Mouse (Mus musculus): Measurements from ENCODE around the gene Gucy2g. TPM values are rescaled to one million over a fixed set of nuclear protein-coding genes. Genes with fewer than 3 reads are reported as not detected.
A peak's percentile ranks its signal among the peaks of the same experiment; 100 is the strongest.

Gene Gucy2g
- polyA plus RNA-seq, 1 experiment from 2014 or later, result not detected

GRCm38 (mm10) chr19:55260389-55261184 lies 19.6 kb upstream of the Gucy2g start:
- Histone ChIP-seq H3K27me3 (replicated peaks) (no peaks in the 10 kb centered on the region), H3K4me2 (no peak overlapping the region), H3K4me3 (no peak overlapping the region), H3K9ac (no peak overlapping the region), H3K9me3 (no peaks in the 10 kb centered on the region), H3K27ac (replicated peaks) (no peak overlapping the region), H3K36me3 (no peaks in the 10 kb centered on the region), H3K4me1 (peaks cover 17% of the 10 kb centered on the region)
- no peak for ATAC-seq (ENCODE audit: extremely low read depth, insufficient number of reproducible peaks, low FRiP score, low TSS enrichment)
- WGBS, result 64% methylated on average over 12 of the region's 12 CpGs

- Histone ChIP-seq H3K4me1 (peaks cover 28% of the 10 kb centered on the region), H3K9ac (no peak overlapping the region), H3K27ac (replicated peaks) (no peak overlapping the region), H3K9me3 (no peaks in the 10 kb centered on the region), H3K27me3 (replicated peaks) (no peaks in the 10 kb centered on the region), H3K36me3 (no peaks in the 10 kb centered on the region), H3K4me3 (no peak overlapping the region), H3K4me2 (no peak overlapping the region)
- 79% methylated on average over 5 of the region's 5 CpGs for WGBS
- no peak for ATAC-seq (ENCODE audit: extremely low read depth, insufficient number of reproducible peaks, low FRiP score, low TSS enrichment)
Observed at GRCm38 (mm10) chr19:55258514-55258913, 17.5 kb upstream of the Gucy2g start.

GRCm38 (mm10) chr19:55257656-55258375 lies 16.8 kb upstream of the Gucy2g start:
- Histone ChIP-seq H3K4me1 (peaks cover 31% of the 10 kb centered on the region), H3K36me3 (no peaks in the 10 kb centered on the region), H3K27ac (replicated peaks) (no peak overlapping the region), H3K9me3 (no peaks in the 10 kb centered on the region), H3K9ac (no peak overlapping the region), H3K4me3 (no peak overlapping the region), H3K4me2 (no peak overlapping the region), H3K27me3 (replicated peaks) (no peaks in the 10 kb centered on the region)
- no peak for ATAC-seq (ENCODE audit: extremely low read depth, insufficient number of reproducible peaks, low FRiP score, low TSS enrichment)
- 51% methylated on average over 5 of the region's 5 CpGs for WGBS

GRCm38 (mm10) chr19:55256156-55256555 lies 15.1 kb upstream of the Gucy2g start:
- H3K4me2 ChIP-seq, result no peak overlapping the region
- no peak overlapping the region for H3K9ac ChIP-seq
- no peaks in the 10 kb centered on the region for H3K27me3 ChIP-seq (replicated peaks)
- no peak for ATAC-seq (ENCODE audit: extremely low read depth, insufficient number of reproducible peaks, low FRiP score, low TSS enrichment)
- H3K36me3 ChIP-seq, result no peaks in the 10 kb centered on the region
- WGBS, result 76% methylated on average over 9 of the region's 9 CpGs
- H3K9me3 ChIP-seq, result no peaks in the 10 kb centered on the region
- H3K4me3 ChIP-seq, result no peak overlapping the region
- no peak overlapping the region for H3K27ac ChIP-seq (replicated peaks)
- peaks cover 31% of the 10 kb centered on the region for H3K4me1 ChIP-seq

GRCm38 (mm10) chr19:55254513-55255016 lies 13.5 kb upstream of the Gucy2g start:
- no peaks in the 10 kb centered on the region for H3K9me3 ChIP-seq
- H3K4me1 ChIP-seq, result peaks cover 26% of the 10 kb centered on the region
- H3K4me2 ChIP-seq, result peak overlapping the region; percentile 91
- 0 out of 2 replicates have a peak, but pooled peaks have one; percentile 4 for ATAC-seq (ENCODE audit: extremely low read depth, insufficient number of reproducible peaks, low FRiP score, low TSS enrichment)
- H3K36me3 ChIP-seq, result no peaks in the 10 kb centered on the region
- peak overlapping the region; percentile 90 for H3K27ac ChIP-seq (replicated peaks)
- no peaks in the 10 kb centered on the region for H3K27me3 ChIP-seq (replicated peaks)
- peak overlapping the region; percentile 77 for H3K4me3 ChIP-seq
- H3K9ac ChIP-seq, result peak overlapping the region; percentile 90
- WGBS, result 17% methylated on average over 5 of the region's 5 CpGs

GRCm38 (mm10) chr19:55253570-55254441 lies 12.8 kb upstream of the Gucy2g start:
- WGBS, result 0% methylated on average over 32 of the region's 32 CpGs
- Histone ChIP-seq H3K4me1 (peaks cover 21% of the 10 kb centered on the region), H3K4me3 (peak overlapping the region; percentile 77), H3K9ac (peak overlapping the region; percentile 90), H3K36me3 (no peaks in the 10 kb centered on the region), H3K4me2 (peak overlapping the region; percentile 91), H3K27me3 (replicated peaks) (no peaks in the 10 kb centered on the region), H3K27ac (replicated peaks) (peak overlapping the region; percentile 90), H3K9me3 (no peaks in the 10 kb centered on the region)
- ATAC-seq (ENCODE audit: extremely low read depth, insufficient number of reproducible peaks, low FRiP score, low TSS enrichment), result peak; percentile 24; the same call in 1 of the 2 replicates

GRCm38 (mm10) chr19:55253239-55253569 lies 12.2 kb upstream of the Gucy2g start:
- Histone ChIP-seq H3K36me3 (no peaks in the 10 kb centered on the region), H3K4me3 (peak overlapping the region; percentile 77), H3K27me3 (replicated peaks) (no peaks in the 10 kb centered on the region), H3K9ac (peak overlapping the region; percentile 90), H3K27ac (replicated peaks) (peak overlapping the region; percentile 90), H3K9me3 (no peaks in the 10 kb centered on the region), H3K4me1 (peaks cover 23% of the 10 kb centered on the region), H3K4me2 (peak overlapping the region; percentile 91)
- no peak for ATAC-seq (ENCODE audit: extremely low read depth, insufficient number of reproducible peaks, low FRiP score, low TSS enrichment)
- WGBS, result 2% methylated on average over 9 of the region's 9 CpGs

GRCm38 (mm10) chr19:55251383-55252124 lies 10.5 kb upstream of the Gucy2g start, which contains the start of gene Acsl5:
Acsl5 (plus strand) TSS chr19:55251938.
- peak within 1 kb of the TSS; percentile 91; the same call in 1 of the 2 replicates for H3K4me2 ChIP-seq
- no peak within 1 kb of the TSS for H3K27ac ChIP-seq (replicated peaks)
- H3K9ac ChIP-seq, result no peak within 1 kb of the TSS
- H3K9me3 ChIP-seq, result no peaks in the 10 kb centered on the region
- WGBS, result 84% methylated on average over 9 of the region's 9 CpGs
- ATAC-seq (ENCODE audit: extremely low read depth, insufficient number of reproducible peaks, low FRiP score, low TSS enrichment), result no peak
- peaks cover 20% of the 10 kb centered on the region for H3K4me1 ChIP-seq
- no peak within 1 kb of the TSS for H3K4me3 ChIP-seq
- no peaks in the 10 kb centered on the region for H3K27me3 ChIP-seq (replicated peaks)
- no peaks in the 10 kb centered on the region for H3K36me3 ChIP-seq

- H3K4me2 ChIP-seq, result no peak overlapping the region
- H3K27me3 ChIP-seq (replicated peaks), result no peaks in the 10 kb centered on the region
- peaks cover 22% of the 10 kb centered on the region for H3K4me1 ChIP-seq
- H3K9me3 ChIP-seq, result no peaks in the 10 kb centered on the region
- no peak for ATAC-seq (ENCODE audit: extremely low read depth, insufficient number of reproducible peaks, low FRiP score, low TSS enrichment)
- no peaks in the 10 kb centered on the region for H3K36me3 ChIP-seq
- H3K27ac ChIP-seq (replicated peaks), result no peak overlapping the region
- no peak overlapping the region for H3K4me3 ChIP-seq
- no peak overlapping the region for H3K9ac ChIP-seq
- WGBS, result 70% methylated on average over 5 of the region's 5 CpGs
Observed at GRCm38 (mm10) chr19:55250451-55250850, 9.4 kb upstream of the Gucy2g start.

GRCm38 (mm10) chr19:55247991-55248520 lies 7.0 kb upstream of the Gucy2g start:
- Histone ChIP-seq H3K9ac (no peak overlapping the region), H3K27me3 (replicated peaks) (no peaks in the 10 kb centered on the region), H3K36me3 (no peaks in the 10 kb centered on the region), H3K27ac (replicated peaks) (no peak overlapping the region), H3K4me1 (peaks cover 25% of the 10 kb centered on the region), H3K4me3 (no peak overlapping the region), H3K4me2 (no peak overlapping the region), H3K9me3 (no peaks in the 10 kb centered on the region)
- no peak for ATAC-seq (ENCODE audit: extremely low read depth, insufficient number of reproducible peaks, low FRiP score, low TSS enrichment)
- 35% methylated on average over 9 of the region's 9 CpGs for WGBS
